Mouse (Mus musculus): ENCODE results near the gene Icam4.
A peak's percentile ranks its signal among the peaks of the same experiment; 100 is the strongest.
"Not testable (repeated sequence)": the region's sequence is repeated elsewhere in the genome, so short reads cannot be mapped to it uniquely, and the experiment has no call there.

Gene Icam4

DNA sequence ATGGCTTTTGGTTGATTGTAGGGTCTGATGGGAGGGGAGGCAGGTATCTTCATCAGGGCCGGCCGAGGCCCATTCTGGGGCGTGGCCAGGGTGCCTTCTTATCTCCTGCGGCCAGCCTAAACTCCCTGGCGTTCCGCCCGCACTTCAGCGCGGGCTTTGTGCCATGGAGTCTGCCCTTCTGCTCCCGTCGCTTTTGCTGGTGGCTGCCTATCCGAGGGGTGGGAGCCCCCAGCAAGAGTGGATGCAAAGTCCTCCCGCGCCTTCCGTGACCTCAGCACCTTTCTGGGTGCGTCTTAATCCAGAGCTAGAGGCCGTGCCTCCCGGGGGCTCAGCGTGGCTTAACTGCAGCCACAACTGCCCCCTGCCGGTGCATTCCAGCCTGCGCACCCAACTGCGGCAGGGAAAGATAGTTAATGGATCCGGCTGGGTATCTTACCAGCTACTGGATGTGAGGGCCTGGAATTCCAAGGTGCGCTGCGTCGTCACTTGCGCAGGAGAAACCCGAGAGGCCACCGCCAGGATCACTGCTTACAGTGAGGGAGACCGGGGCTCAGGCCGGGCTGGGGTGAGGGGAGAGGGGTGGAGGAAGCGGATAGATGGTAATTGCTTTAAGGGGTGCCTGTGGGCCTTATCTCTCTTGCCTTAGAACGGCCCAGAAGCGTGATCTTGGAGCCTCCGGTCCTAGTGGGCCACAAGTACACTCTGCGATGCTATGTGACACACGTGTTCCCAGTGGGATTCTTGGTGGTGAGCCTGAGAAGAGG is at the start of gene Icam4:
TSS of gene Icam4 (plus strand) at position 83 of the 764 bp plus-strand sequence.
- DNase-seq, result peak; percentile 85 to 92

DNA sequence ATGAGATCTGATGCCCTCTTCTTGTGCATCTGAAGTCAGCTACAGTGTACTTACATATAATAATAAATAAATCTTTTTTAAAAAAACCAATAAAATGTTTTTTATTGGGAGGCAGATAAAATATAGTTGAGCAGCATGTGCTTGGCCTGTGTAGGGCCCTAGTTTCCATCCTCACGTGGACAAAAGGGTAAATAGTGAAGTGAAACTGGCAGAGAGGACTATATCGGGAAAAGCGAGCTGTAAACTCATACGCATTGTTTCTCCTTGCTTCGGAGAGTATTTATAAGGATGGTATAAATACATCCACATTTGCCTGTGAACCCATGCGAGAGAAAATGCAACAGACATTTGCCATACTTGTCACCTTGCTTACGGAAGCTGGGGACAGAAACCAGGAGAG is 49.4 kb upstream of the Icam4 start:
- DNase-seq, result no peak

DNA sequence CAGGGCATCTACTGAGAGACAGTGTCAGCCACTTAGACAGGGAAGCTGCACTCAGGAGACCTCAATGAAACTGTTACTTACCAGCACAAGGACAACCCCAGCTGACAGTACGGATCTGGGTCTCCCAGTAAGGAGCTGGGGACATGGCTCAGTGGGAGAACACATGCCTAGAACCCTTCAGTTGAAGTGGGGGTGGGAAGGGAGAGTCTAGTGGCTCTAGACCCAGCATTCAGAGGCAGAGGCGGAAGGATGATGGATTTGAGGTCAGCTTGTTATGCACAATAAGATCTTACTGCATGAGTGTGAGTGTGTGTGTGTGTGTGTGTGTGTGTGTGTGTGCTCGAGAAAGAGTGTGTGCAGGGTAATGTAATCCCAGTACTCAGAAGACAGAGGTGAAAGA is 47.0 kb upstream of the Icam4 start:
- no peak for DNase-seq

DNA sequence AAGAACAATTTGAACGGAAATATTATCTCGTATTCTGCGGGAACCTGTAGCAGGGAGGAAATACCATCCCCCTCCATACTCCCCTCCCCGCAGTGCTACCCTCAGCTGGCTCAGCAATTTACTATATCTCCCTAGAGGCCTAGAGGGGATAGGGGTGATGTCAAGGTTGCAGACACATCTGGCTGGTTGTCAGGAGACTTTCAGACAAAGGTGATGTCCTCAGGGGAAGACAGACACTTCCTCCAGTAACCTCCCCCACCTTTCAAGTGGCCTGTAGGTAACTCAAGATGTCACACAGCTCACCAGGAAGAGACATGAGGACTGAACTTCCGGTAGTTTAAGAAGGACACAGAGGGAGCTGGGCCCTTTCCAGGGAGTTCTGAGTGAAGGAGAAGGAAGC is 46.0 kb upstream of the Icam4 start:
- DNase-seq, result no peak

DNA sequence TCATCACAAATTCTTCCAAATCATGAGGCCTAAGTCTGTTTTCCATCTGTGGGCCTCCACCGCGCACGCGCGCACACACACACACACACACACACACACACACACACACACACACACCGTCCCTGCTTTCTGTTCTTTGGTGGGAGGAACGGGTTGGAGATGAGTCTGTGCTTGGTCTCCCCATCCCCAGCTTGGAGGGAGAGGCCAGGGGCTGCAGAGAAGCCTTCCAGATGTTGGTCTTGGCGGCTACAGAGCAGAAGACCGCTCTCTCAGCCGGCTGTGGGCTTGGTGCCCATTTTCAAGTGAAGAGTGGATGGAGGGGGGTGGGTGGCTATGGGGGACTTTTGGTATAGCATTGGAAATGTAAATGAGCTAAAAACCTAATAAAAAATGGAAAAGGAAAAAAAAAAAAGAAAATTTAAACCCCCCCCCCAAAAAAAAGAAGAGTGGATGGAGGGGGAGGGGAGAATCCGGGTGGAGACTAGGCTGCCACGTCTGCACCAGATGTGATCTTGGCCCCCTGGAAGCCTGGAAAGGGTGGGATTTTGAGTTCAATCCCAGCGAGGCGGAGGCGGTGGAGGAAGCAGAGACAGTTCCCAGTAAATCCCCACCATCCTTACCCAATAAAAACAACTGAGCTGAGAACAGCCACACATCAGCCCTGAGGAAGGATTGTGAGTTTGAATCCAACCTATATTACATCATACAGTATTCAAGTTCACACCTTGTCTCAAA is 42.1 kb upstream of the Icam4 start:
- no peak for DNase-seq

DNA sequence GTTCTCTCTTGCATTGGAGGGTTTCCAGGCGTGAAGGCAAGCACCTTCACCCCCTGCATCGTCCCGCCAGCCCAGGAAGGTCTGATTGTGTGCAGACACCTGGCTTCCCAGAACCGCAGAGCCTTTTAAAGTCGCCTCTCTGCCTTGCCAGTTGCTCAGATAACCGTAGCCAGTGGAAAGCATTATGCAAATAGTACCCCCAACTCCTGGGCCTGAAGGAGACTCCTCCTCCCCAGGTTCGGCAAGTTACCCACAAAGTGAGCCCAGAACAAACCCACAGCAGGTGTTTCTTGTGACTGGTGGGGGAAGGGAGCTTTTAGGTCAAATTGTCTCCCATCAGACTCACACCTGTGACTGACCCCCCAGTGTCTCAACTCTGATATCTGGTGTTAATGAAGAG is 41.2 kb upstream of the Icam4 start:
- DNase-seq, result no peak

DNA sequence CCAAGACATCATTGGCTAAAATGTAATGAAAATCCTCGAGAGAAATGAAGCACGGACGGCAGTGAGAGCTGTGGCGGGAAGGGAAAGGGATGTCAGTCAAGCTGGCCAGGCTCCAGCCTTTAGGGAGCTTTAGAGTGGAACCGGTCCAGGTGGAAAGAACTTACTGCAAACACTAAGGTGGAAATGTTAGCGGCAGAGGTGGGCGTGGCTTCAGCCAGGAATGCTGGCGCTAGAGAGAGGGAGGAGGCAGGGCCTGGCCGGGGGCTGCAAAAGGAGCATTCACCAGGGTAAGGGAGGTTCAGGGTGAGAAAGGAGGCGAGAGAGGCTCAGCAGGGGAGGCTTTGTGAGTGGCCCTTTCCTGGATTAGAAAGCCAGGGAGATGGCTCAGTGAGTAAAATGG is 38.3 kb upstream of the Icam4 start:
- peak; percentile 74 to 82 for DNase-seq

DNA sequence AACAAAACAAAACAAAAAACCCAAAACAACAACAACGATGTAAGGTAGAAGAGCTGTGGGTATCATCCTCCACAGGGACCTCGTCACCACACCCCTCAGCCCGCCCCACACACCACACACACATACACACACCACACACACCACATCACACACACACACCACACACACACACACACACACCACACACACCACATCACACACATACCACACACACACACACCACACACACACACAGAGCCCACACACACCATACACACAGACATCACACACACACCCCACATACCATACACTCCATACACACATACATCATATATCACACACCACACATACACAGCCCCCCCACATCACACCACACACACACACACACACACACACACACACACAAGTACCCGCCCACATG is 37.6 kb upstream of the Icam4 start:
- no peak for DNase-seq

DNA sequence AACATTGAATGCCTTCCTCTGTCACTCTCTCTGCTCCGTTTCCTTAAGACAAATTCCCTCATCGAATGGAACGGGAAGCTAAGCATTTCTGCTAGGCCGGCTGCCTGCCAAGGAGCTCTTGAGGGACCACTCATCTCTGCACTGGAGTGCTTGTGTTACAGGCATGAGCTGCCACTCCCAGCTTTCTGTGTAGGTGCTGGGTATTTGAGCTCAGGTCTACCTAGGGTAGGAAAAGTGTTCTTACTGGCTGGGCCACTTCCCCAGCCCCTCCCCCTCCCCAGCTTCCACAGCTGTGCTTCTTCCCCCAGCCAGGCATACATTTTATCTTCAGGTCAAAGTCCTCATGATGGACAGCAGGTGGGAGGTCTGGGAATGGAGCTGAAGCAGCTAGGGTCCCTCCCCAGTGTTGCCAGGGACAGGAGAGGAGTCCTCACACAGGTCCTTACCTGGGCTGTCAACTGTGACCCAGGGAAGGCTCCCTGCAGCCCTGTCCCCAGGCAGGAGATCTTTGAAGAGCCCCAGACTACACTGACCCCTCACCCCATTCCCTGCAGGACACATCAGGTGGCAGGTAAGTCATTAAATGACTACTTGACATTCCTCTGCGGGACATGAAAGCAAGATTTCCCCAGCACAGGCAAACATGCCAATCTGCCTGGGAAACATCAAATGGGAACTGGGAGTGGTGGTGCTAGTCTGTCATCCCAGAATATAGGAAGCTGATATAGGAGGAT is 35.8 kb upstream of the Icam4 start:
- no peak for DNase-seq

DNA sequence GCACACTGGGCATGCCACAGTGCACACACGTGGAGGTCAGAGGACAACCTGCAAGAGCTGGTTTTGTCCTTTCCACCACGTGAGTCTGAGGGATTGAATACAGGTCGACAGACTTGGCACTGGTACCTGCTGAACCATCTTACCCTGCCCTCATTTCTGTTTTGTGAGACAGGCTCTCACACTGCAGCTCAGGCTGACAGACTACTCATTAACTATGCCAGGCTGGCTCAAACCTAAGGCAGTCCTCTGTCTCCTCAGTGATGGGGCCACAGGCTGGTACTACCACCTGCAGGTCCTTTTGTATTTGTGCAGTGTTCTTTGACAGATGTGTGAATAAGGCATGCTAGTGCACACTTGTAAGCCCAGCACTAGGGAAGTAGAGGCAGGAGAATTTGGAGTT is 34.1 kb upstream of the Icam4 start:
- peak; percentile 68 to 85 for DNase-seq

DNA sequence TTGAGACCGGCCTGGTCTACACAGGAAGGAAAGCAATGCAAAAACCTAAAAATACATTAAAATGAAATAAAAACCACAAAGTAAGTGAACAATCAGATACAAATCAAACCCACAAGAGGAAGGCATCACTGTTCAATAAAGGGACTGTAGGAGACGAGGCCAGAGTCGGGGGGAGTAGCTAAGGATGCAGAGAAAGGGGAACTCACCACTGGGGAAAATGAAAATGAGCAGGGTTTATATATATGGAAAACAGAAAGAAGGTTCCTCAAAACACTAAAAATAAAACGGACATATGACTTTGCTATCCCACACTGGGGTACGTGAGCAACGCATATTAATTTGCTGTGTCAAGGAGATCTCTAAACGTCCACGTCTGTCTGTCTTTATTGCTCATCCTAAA is 32.1 kb upstream of the Icam4 start:
- DNase-seq, result no peak

DNA sequence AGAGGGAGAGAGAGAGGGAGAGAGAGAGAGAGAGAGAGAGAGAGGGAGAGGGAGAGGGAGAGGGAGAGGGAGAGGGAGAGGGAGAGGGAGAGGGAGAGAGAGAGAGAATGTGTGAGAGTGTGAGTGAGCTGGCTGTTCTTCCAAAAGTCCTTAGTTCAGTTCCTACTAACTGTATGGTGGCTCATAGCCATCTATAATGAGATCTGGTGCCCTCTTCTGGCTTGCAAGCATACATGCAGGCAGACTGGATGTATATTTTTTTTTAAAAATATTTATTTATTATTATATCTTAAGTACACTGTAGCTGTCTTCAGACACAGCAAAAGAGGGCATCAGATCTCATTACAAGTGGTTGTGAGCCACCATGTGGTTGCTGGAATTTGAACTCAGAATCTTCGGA is 30.8 kb upstream of the Icam4 start:
- DNase-seq, result not testable (repeated sequence)

DNA sequence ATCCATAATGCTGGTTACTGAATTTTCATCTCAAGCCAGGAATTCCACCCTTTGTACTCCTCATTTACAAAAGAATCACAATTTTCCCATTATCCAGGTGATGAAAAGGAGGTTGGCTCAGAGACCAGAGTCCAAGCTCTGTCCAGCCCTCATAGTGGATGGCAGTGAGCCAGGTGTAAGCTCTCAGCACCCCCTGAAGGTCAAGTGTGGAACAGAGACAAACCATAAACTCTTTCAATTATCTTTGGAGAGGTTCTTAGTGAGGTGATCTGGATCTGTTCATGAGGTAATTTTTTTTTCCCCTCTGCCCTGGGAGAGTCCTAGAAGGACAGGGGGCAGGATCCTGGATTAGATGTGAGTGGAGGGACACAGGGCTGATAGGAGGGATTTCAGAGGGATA is 28.4 kb upstream of the Icam4 start:
- peak; percentile 74 to 76 for DNase-seq

DNA sequence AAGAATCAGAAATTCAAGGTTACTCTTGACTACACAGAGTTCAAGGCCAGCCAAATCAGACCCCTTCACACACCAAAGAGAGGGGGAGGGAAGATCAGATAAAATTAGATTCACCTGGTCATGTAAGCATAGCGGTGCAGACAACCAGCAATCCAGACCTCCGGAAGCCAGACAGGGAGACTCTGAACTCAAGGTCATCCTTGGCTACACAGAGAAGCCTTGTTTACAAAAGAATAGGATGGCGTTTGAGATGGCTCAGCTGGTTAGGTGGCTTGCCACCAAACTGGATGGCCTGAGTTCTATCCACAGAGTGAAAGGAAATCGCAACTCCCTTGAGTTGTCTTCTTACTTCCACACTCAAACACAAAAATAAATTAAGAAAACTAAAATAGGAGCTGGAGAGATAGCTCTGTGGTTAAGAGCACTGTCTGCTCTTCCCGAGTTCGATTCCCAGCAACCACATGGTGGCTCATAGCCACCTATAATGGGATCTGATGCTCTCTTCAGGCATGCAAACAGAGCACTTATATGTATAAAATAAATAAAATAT is 27.4 kb upstream of the Icam4 start:
- DNase-seq, result no peak

DNA sequence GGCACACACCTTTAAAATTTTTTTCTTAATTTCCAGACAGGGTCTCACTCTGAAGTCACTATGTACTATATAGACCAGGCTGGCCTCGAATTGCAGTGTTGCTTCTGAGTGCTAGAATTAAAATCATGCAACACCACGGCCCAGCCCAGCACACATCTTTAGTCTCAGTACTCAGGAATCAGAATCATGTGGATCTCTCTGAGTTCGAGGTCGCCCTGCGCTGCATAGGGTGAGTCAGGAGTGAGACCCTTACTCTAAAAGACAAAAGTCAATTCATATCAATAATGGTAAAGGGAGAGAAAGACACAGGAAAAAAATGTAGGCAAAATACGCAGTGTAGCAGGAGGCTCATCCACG is 26.9 kb upstream of the Icam4 start:
- DNase-seq, result no peak

DNA sequence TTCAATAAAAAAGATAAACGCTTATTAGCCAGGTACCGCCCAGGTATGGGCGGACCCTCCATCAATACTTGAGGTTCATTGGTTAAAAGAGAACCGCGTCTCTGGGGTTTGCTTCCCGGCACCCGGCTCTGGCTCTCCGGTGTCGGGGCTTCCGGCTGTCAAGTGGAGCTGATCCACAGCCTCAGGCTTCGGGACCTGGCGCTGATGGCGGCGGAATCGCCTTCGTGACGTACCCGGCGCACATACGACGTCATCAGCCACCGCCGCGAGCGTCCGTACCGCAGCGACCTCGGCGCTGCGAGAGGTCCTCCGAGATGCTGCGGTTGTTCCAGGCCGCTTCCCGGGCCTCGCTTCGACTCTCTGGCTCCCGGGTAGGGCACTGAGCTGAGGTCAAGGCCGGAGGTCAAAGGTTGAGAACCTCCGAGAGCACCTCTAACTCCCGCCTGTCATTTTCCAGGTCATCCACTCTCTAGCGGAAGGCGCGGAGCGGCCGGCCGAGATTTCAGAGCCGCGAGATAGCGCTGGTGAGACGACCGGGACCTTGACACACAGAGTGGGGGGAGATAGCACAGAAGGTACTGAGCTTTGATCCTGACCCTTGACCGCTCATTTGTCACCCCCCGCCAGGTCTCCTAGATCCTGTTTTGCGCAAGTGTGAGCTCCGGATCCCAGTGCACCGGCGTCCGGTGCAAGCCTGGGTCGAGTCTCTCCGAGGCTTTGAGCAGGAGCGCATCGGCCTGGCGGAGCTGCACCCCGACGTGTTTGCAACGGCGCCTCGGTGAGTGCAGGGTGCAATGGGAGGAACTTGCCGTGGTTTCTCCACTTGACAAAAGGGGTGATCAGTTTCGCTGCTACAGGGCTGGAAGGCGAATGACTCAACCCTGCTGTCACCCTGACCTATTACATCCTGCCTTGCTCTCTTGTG is 26.3 kb upstream of the Icam4 start, which contains the start of gene Mrpl4:
TSS of gene Mrpl4 (plus strand) at position 112 of the 925 bp plus-strand sequence.
- peak; percentile 86 to 94 for DNase-seq

DNA sequence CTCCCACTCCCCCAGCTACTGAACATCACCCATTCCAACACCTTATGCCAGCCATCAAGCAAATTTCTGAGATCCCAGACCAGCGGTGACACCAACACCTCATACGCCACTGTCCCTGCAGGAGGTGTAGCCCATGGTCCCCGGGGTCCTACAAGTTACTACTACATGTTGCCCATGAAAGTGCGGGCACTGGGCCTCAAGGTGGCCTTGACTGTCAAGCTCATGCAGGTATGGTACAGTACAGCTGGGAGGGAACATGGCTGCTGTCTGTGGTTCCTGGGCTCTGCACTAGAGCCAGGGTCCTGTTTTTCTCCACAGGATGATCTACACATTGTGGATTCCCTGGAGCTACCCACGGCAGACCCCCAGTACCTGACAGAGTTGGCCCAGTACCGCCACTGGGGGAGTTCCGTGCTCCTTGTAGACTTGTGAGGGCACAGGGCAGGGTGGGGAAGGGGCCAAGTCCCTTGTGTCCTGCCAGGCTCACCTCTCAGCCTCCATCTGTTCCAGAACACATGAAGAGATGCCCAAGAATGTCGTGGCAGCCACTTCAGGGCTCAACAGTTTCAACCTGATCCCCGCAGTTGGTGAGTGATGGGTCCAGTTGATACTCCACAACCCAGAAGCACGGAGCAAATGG is 21.7 kb upstream of the Icam4 start:
- no peak for DNase-seq

DNA sequence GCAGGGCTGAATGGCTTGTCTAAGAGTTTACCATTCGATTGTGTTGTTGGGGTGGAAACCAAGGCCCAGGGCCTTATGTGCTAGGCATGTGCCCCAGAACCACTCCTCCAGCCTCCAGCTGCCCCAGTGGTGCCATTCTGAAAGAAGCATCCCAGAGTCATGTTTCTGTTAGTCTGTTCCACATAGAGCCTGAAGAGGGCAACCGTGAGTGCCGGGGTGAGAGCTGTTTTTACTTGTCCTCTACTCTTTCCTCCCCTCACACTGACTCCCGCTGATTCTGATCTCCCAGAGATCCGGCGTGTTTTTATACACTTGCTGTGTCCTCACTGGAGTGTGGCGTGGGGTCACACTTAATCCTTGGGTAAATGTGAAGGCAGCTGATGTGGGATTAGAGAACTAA is 21.2 kb upstream of the Icam4 start:
- DNase-seq, result no peak

DNA sequence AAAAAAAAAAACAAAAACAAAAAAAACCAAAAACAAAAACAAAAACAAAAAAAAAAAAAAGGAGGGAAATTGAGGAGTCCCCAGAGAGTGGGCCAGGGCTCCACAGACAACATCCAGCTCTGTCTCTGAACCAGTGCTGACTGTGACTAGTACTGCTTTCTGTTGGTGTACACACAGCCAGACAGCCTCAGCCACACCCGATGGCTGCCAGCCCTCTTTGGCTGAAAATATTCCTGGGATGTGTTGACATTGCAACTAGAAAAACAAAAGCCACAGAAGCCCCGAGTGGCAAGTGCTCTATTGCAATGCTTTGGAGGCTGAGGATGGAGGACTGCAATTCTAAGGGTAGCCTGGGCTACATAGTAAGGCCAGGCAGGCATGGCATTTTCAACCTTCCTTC is 18.8 kb upstream of the Icam4 start:
- no peak for DNase-seq

DNA sequence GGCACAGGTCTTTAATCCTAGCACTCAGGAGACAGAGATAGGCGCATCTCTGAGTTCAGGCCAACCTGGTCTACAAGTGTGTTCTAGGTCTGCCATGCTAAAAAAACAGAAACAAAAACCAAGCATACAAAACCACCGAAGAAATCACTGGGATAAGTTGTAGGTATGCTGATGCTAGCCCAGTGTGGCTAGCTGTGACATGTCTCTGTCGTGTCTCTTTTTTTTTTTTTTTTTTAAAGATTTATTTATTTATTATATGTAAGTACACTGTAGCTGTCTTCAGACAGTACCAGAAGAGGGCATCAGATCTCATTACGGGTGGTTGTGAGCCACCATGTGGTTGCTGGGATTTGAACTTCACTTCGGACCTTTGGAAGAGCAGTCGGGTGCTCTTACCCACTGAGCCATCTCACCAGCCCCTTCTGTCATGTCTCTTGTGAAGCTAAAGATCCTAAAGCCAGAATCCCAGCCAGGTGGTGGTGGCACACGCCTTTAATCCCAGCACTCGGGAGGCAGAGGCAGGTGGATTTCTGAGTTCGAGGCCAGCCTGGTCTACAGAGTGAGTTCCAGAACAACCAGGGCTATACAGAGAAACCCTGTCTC is 18.1 kb upstream of the Icam4 start:
- not testable (repeated sequence) for DNase-seq

DNA sequence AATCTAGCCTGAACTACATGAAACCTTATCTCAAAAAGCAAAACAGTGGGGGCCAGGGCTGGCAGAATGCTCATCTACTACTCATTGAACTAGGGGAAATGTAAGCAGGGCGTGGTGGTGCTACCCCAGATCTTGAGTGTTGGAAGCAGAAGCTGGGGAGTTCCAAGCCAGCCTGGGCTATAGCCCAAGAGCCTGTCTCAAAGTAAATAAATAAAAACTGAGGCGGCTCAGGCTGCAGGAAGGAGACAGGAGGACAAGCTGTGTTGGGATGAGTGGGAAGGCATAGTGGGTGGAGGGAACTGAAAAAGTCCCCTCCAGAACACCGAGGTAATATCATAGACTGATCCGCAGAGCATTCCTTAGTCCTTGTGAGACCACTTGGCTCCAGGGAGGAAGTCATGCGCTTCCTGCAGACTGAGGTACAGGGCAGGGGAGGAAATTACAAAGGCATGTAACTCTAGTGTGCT is 17.3 kb upstream of the Icam4 start:
- DNase-seq, result peak; percentile 52 to 65
